Mouse (Mus musculus): ENCODE data around the gene Fam216a. TPM values are rescaled to one million over a fixed set of nuclear protein-coding genes. Genes with fewer than 3 reads are reported as not detected.
"Not testable (repeated sequence)": the region's sequence is repeated elsewhere in the genome, so short reads cannot be mapped to it uniquely, and the experiment has no call there.

The Fam216a gene
- 60.1 and 66.0 TPM in 2 replicates for polyA plus RNA-seq (2015; fragmentation: Nextera tagmentation; extraction: Ambion mirVana)

DNA sequence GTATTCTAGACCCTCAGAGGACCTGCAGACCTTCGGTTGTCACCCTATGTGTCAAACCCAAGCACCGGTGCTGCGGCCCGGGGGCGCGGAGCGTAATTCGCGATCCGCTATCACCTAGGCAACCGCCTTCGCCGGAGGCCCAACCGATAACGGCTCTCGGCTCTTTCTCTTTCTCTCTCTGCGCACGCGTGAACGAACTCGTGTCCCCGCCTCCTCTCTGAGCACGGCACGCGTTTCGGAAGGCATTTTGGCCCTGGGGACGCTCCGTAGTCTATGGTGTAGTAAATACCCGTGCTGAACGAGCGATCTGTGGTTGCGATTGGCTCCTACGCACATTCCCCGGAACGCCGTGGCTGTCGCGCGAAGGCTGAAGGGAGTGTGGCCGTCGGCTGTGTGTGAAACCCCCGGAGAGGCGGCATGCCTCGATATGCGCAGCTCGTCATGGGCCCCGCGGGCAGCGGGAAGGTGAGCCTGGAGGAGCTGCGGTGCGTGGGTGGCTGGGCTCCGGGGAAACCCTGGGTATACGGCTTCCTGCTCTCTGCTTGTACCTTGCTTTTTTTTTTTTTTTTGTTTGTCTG, at the start of gene Fam216a:
Fam216a (minus strand) TSS at position 173 of the 578 bp plus-strand sequence.
- Histone ChIP-seq H3K27me3 (ENCODE audit: insufficient read depth, low read length) (no peaks in the 10 kb centered on the region), H3K9me3 (ENCODE audit: low read length) (no peaks in the 10 kb centered on the region), H3K9ac (replicated peaks; ENCODE audit: low read length) (peak within 1 kb of the TSS; percentile 85), H3K4me2 (replicated peaks; ENCODE audit: low read depth, low read length) (peak within 1 kb of the TSS; percentile 84), H3K36me3 (ENCODE audit: insufficient read depth, low read length) (peaks cover 29% of the 10 kb centered on the region), H3K4me3 (ENCODE audit: low read length) (peak within 1 kb of the TSS; percentile 90), H3K4me1 (ENCODE audit: insufficient read depth, low read length) (peaks cover 16% of the 10 kb centered on the region), H3K27ac (ENCODE audit: low read length) (peak within 1 kb of the TSS; percentile 90)
- peak; percentile 94 for ATAC-seq (ENCODE audit: low FRiP score, low TSS enrichment)
- under 1% methylated on average over 53 of the region's 53 CpGs for WGBS

DNA sequence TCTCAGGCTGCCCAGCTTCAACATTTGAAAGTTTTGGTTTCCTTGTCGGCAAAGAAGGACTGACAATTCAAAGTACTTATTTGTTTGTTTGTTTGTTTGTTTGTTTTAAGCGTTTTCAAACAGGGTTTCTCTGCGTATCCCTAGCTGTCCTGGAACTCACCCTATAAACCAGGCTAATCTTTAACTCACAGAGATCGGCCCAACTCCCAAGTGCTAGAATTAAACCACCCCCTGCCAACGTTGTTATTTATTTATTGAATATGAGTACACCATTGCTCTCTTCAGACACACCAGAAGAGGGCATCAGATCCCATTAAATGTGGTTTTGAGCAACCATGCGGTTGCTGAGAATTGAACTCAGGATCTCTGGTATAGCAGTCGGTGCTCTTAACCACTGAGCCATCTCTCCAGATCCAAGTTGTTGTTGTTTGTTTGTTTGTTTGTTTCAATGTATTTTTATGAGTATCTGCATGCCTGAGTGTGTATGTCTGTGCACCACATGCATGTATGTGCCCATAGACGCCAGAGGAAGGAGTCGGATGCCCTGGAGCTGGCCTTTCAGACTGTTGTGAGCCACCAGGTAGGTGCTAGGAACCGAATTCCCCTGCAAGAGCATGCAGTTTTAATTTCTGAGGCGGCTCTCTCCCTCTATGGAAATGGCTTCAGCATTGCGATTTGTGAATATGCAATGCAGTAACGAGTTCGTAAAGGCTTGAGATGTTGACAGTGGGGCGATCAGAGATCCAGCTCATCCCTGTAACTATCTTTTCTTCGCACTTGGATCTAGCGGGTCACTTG, 49.3 kb upstream of the Fam216a start, which contains the start of gene Anapc7:
Anapc7 (plus strand) TSS at position 423 of the 798 bp plus-strand sequence.
- no peaks in the 10 kb centered on the region for H3K27me3 ChIP-seq (ENCODE audit: insufficient read depth, low read length)
- peak within 1 kb of the TSS; percentile 87 for H3K4me2 ChIP-seq (replicated peaks; ENCODE audit: low read depth, low read length)
- peak within 1 kb of the TSS; percentile 94 for H3K27ac ChIP-seq (ENCODE audit: low read length)
- WGBS = 19% methylated on average over 17 of the region's 17 CpGs
- H3K4me3 ChIP-seq (ENCODE audit: low read length) = peak within 1 kb of the TSS; percentile 99
- H3K4me1 ChIP-seq (ENCODE audit: insufficient read depth, low read length) = peaks cover 18% of the 10 kb centered on the region
- H3K9me3 ChIP-seq (ENCODE audit: low read length) = no peaks in the 10 kb centered on the region
- ATAC-seq (ENCODE audit: low FRiP score, low TSS enrichment) = peak; percentile 71
- H3K9ac ChIP-seq (replicated peaks; ENCODE audit: low read length) = peak within 1 kb of the TSS; percentile 95
- H3K36me3 ChIP-seq (ENCODE audit: insufficient read depth, low read length) = 0 out of 2 replicates have a peak, but pooled peaks cover under 1% of the 10 kb centered on the region

DNA sequence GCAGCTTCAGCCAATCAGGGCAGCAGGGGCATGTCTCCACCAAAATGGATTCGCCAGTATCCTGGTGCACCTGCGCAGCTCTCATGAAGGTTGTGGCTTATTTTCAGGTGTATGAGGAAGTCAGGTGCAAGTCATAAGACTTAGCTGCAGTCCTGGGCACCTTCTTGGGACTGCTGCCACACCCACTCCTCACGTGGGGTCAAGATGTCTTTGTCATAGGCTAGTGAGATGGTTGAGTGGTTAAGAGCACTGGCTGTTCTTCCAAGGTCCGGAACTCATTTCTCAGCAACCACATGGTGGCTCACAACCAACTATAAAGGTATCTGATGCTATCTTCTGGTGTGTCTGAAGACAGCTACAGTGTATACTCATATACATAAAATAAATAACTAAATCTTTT, 48.5 kb upstream of the Fam216a start:
- H3K27me3 ChIP-seq (ENCODE audit: insufficient read depth, low read length); H3K4me3 ChIP-seq (ENCODE audit: low read length); H3K36me3 ChIP-seq (ENCODE audit: insufficient read depth, low read length); H3K9me3 ChIP-seq (ENCODE audit: low read length); H3K27ac ChIP-seq (ENCODE audit: low read length); H3K9ac ChIP-seq (replicated peaks; ENCODE audit: low read length): not testable (repeated sequence)
- Histone ChIP-seq H3K4me1 (ENCODE audit: insufficient read depth, low read length) (peaks cover 18% of the 10 kb centered on the region), H3K4me2 (replicated peaks; ENCODE audit: low read depth, low read length) (0 out of 2 replicates have a peak overlapping the region, but pooled peaks have one; percentile 87)
- ATAC-seq (ENCODE audit: low FRiP score, low TSS enrichment) = 0 out of 2 replicates have a peak, but pooled peaks have one; percentile 36
- WGBS = 53% methylated on average over 4 of the region's 4 CpGs

DNA sequence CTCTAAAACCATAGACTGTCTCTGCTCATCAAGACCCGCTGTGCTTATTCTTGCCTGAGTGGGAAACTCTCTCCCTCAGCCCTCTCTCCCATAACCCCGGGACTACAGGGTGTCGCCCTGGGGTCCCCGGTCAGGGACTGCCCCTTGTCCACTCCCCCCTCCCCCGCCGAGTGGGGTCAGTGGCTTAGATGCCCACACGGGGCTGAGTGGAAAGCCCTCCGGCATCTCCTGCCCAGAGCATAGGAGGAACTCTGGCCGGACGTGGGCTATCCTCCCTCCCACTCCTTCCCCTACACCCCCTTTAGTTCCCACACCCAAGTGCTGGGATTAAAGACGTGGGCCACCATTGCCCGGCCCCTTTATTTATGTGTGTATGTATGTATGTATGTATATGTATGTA, 43.3 kb upstream of the Fam216a start:
- H3K36me3 ChIP-seq (ENCODE audit: insufficient read depth, low read length) = peaks cover under 1% of the 10 kb centered on the region; the same call in 1 of the 2 replicates
- no peak overlapping the region for H3K9ac ChIP-seq (replicated peaks; ENCODE audit: low read length)
- 88% methylated on average over 12 of the region's 12 CpGs for WGBS
- H3K4me1 ChIP-seq (ENCODE audit: insufficient read depth, low read length) = peaks cover 4% of the 10 kb centered on the region; the same call in 1 of the 2 replicates
- H3K9me3 ChIP-seq (ENCODE audit: low read length) = peaks cover 2% of the 10 kb centered on the region; the same call in 1 of the 2 replicates
- no peak overlapping the region for H3K4me3 ChIP-seq (ENCODE audit: low read length)
- H3K27me3 ChIP-seq (ENCODE audit: insufficient read depth, low read length) = no peaks in the 10 kb centered on the region
- H3K27ac ChIP-seq (ENCODE audit: low read length) = no peak overlapping the region
- no peak overlapping the region for H3K4me2 ChIP-seq (replicated peaks; ENCODE audit: low read depth, low read length)
- ATAC-seq (ENCODE audit: low FRiP score, low TSS enrichment) = no peak

DNA sequence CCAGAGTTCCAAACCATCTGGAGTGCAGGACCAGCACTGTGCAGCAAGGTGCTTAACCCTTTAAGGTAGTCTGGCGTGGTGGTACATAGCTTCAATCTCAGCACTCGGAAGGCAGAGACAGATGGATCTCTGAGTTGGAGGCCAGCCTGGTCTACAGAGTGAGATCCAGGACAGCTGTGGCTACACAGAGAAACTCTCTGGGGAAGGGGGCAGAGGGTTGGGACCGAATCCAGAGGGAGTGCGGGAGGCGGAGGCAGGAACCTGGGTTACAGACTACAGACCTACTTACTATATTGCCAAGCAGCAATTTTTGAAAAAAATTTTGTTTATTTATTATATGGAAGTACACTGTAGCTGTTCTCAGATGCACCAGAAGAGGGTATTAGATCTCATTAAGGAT, 42.2 kb upstream of the Fam216a start:
- H3K4me2 ChIP-seq (replicated peaks; ENCODE audit: low read depth, low read length) = no peak overlapping the region
- H3K27me3 ChIP-seq (ENCODE audit: insufficient read depth, low read length) = no peaks in the 10 kb centered on the region
- 90% methylated on average over 5 of the region's 5 CpGs for whole genome bisulfite sequencing
- no peak overlapping the region for H3K27ac ChIP-seq (ENCODE audit: low read length)
- H3K4me3 ChIP-seq (ENCODE audit: low read length) = no peak overlapping the region
- no peak overlapping the region for H3K9ac ChIP-seq (replicated peaks; ENCODE audit: low read length)
- peaks cover 4% of the 10 kb centered on the region; the same call in 1 of the 2 replicates for H3K4me1 ChIP-seq (ENCODE audit: insufficient read depth, low read length)
- peaks cover 5% of the 10 kb centered on the region; the same call in 1 of the 2 replicates for H3K9me3 ChIP-seq (ENCODE audit: low read length)
- no peak for ATAC-seq (ENCODE audit: low FRiP score, low TSS enrichment)
- peaks cover 8% of the 10 kb centered on the region for H3K36me3 ChIP-seq (ENCODE audit: insufficient read depth, low read length)

DNA sequence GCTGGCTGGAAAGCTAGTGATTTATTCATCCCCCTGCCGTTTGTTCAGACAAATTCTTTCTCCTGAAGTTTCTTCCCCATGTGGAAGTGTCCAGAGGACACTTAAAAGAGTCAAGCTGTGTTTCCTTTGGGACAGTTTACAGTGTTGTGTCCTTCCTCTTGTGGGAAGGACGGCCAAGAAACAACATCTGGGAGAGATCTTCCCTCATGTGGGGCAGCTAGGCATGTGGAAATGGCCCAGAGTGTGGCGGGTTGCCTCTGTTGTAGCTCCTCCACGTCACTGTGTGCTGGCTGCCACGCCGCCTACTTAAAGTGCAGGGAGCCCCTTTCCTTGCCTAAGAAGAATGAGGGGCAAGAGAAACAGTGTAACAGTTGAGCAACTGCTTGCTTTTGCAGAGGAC, 40.7 kb upstream of the Fam216a start:
- Histone ChIP-seq H3K27me3 (ENCODE audit: insufficient read depth, low read length) (no peaks in the 10 kb centered on the region), H3K36me3 (ENCODE audit: insufficient read depth, low read length) (peaks cover 8% of the 10 kb centered on the region), H3K27ac (ENCODE audit: low read length) (peak overlapping the region; percentile 14; the same call in 1 of the 2 replicates), H3K4me2 (replicated peaks; ENCODE audit: low read depth, low read length) (no peak overlapping the region), H3K9ac (replicated peaks; ENCODE audit: low read length) (no peak overlapping the region), H3K9me3 (ENCODE audit: low read length) (peaks cover 5% of the 10 kb centered on the region; the same call in 1 of the 2 replicates), H3K4me3 (ENCODE audit: low read length) (no peak overlapping the region), H3K4me1 (ENCODE audit: insufficient read depth, low read length) (peaks cover 4% of the 10 kb centered on the region; the same call in 1 of the 2 replicates)
- ATAC-seq (ENCODE audit: low FRiP score, low TSS enrichment) = 0 out of 2 replicates have a peak, but pooled peaks have one; percentile 54
- 38% methylated on average over 6 of the region's 6 CpGs for WGBS

DNA sequence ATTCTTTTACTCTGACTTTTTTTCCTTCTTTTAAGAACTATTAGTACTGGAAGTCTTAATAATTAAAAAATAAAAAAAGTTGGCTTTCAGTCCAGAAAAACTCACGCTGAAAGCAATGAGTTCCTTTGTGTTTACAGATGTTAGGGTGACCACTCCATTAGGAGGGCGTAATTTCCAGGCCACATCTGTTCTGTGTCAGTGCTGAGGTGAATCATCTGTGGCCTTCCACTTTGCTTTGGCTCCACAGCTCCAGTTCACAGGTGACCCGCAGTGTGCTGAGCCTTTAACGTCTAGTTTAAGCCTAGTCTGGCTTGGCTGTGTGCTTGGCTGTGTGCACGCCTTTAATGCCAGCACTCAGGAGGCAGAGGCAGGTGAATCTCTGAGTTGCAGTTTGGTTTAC, 39.7 kb upstream of the Fam216a start:
- Histone ChIP-seq H3K27ac (ENCODE audit: low read length) (no peak overlapping the region), H3K4me2 (replicated peaks; ENCODE audit: low read depth, low read length) (no peak overlapping the region), H3K36me3 (ENCODE audit: insufficient read depth, low read length) (peaks cover 16% of the 10 kb centered on the region), H3K9ac (replicated peaks; ENCODE audit: low read length) (no peak overlapping the region), H3K27me3 (ENCODE audit: insufficient read depth, low read length) (no peaks in the 10 kb centered on the region), H3K9me3 (ENCODE audit: low read length) (peaks cover 5% of the 10 kb centered on the region; the same call in 1 of the 2 replicates), H3K4me3 (ENCODE audit: low read length) (no peak overlapping the region), H3K4me1 (ENCODE audit: insufficient read depth, low read length) (peaks cover 4% of the 10 kb centered on the region; the same call in 1 of the 2 replicates)
- no peak for ATAC-seq (ENCODE audit: low FRiP score, low TSS enrichment)
- WGBS = 73% methylated on average over 5 of the region's 5 CpGs

DNA sequence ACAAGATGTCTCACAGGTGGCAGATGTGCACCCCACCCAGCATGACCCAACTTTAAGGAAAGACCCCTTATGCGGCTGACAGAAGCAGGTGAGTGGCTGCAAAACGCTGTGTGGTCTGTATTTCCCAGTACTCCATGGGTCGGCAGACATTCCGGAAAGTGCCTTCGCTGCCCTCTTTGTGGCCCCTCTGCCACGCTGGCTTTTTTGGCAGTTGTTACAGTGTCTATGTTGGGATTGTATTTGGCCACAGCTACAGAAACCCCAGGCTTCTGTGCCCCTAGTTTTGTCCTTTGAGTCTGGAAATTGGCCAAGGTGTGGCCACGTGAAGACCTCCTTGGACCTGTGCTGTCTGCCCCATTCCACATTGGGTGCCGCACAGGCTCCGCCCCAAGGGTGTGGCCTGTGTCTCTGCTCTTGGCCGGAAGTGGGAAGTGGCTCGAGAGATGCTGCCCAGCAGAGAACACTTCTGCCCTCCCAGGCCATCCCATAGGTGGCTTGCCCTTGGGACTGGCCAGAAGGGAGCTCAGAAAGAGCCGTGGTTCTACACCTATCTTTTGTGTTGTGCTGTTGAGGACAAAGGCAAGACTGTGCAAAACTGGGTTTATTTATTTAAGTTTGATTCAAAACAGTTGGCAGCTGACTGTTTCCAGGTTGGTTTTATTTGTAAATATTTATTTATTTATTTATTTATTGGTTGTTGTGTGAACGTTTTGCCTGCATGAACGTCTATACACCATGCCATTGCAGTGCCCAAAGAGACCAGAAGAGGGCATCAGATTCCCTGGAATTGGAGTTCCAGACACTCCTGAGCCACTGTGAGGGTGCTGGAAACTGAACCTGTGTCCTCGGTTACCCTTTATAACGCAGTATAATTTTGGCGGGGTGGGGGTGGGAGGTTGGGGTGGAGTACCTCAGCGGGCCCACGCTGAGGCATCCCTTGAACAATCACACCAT, 37.8 kb upstream of the Fam216a start:
- Histone ChIP-seq H3K27ac (ENCODE audit: low read length) (no peak overlapping the region), H3K36me3 (ENCODE audit: insufficient read depth, low read length) (peaks cover 36% of the 10 kb centered on the region), H3K27me3 (ENCODE audit: insufficient read depth, low read length) (no peaks in the 10 kb centered on the region), H3K4me2 (replicated peaks; ENCODE audit: low read depth, low read length) (no peak overlapping the region), H3K9me3 (ENCODE audit: low read length) (peaks cover 8% of the 10 kb centered on the region; the same call in 1 of the 2 replicates), H3K4me1 (ENCODE audit: insufficient read depth, low read length) (peaks cover 4% of the 10 kb centered on the region; the same call in 1 of the 2 replicates), H3K4me3 (ENCODE audit: low read length) (no peak overlapping the region), H3K9ac (replicated peaks; ENCODE audit: low read length) (no peak overlapping the region)
- 88% methylated on average over 19 of the region's 19 CpGs for WGBS
- no peak for ATAC-seq (ENCODE audit: low FRiP score, low TSS enrichment)

DNA sequence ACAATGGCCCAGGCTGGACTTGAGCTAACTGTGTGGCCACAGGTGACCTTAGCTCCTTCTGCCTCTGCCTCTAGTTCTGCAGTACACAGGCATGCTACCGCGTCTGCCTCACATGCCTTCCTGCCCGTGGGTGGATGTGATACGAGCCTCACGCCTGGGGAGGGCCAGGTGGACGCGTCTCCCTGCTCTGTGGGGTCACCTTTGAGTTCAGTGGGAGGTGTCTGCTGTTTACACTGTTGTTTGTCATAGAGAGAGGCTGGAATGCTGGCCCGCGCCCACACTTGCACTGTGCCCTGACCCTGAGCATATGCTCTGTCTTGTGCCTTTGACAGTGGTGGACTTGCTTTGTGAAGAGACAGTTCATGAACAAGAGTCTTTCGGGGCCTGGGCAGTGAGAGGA, 33.4 kb upstream of the Fam216a start:
- H3K9me3 ChIP-seq (ENCODE audit: low read length) = peaks cover 7% of the 10 kb centered on the region; the same call in 1 of the 2 replicates

More for the DNA sequence above, 33.4 kb upstream of the Fam216a start:
- Histone ChIP-seq H3K27ac (ENCODE audit: low read length) (no peak overlapping the region), H3K4me3 (ENCODE audit: low read length) (no peak overlapping the region), H3K36me3 (ENCODE audit: insufficient read depth, low read length) (peaks cover 62% of the 10 kb centered on the region), H3K9ac (replicated peaks; ENCODE audit: low read length) (no peak overlapping the region), H3K27me3 (ENCODE audit: insufficient read depth, low read length) (no peaks in the 10 kb centered on the region), H3K4me1 (ENCODE audit: insufficient read depth, low read length) (no peaks in the 10 kb centered on the region), H3K4me2 (replicated peaks; ENCODE audit: low read depth, low read length) (no peak overlapping the region)
- WGBS = 79% methylated on average over 10 of the region's 10 CpGs
- ATAC-seq (ENCODE audit: low FRiP score, low TSS enrichment) = no peak

Measured in kidney, embryonic 16.5 days (tissue).